Mouse (Mus musculus) adrenal gland, adult 8-10 months (tissue): ENCODE measurements around the gene March5. TPM values are rescaled to one million over a fixed set of nuclear protein-coding genes. Genes with fewer than 3 reads are reported as not detected.
A peak's percentile ranks its signal among the peaks of the same experiment; 100 is the strongest.

Experiments
- DNase-seq: peaks from one replicate; pipeline ENCODE4 v3.0.0; 2022
- total RNA-seq, 4 experiments: library from RNA; stranded (reverse); gene quantifications; 2 replicates each; pipeline ENCODE4 v1.2.4; 2022

March5 gene
- total RNA-seq, 4 experiments from 2014 or later, result 78.1 to 100 (median 96.2) TPM

GRCm38 (mm10) chr19:37263943-37264897 is 56.9 kb downstream of the March5 start:
- DNase-seq, result peak; percentile 86

GRCm38 (mm10) chr19:37265333-37266103 is 58.2 kb downstream of the March5 start:
- DNase-seq, result peak; percentile 82

GRCm38 (mm10) chr19:37269106-37269505 is 61.8 kb downstream of the March5 start:
- DNase-seq, result no peak

Other genes with a start within 250 kb of the March5 start
- 10 to 100 TPM; 20.4 to 29.9 (median 26.0) TPM for gene Cpeb3, start 1.1 kb downstream of the March5 start, total RNA-seq
- gene Ide, start 130.3 kb downstream of the March5 start, total RNA-seq, result 100 to 1,000 TPM in 1 of 4 experiments, 10 to 100 TPM in 3; 81.5 to 153 (median 83.3) TPM
- gene Kif11, start 168.9 kb downstream of the March5 start, total RNA-seq, result 1 to 10 TPM in 3 of 4 experiments, under 1 TPM in 1; 0.99 to 1.3 (median 1.1) TPM
- 100 to 1,000 TPM in 2 of 4 experiments, 10 to 100 TPM in 2; 23.6 to 283 (median 97.2) TPM for gene Hhex, start 227.3 kb downstream of the March5 start, total RNA-seq